Mouse (Mus musculus) forebrain, embryonic 11.5 days (tissue): Measurements from ENCODE around the gene Hecw1. TPM values are rescaled to one million over a fixed set of nuclear protein-coding genes. Genes with fewer than 3 reads are reported as not detected.
"Not testable (repeated sequence)": the region's sequence is repeated elsewhere in the genome, so short reads cannot be mapped to it uniquely, and the experiment has no call there.

Experiments
- ATAC-seq: fragments of 200-750 bp; cut with Nextera tagmentation; replicated peaks from 2 replicates; pipeline ENCODE4 v1.8.0; 2017; ENCODE audit warnings: moderate TSS enrichment; ENCODE audit not compliant: low FRiP score
- DNase-seq: peaks from one replicate; pipeline ENCODE4 v3.0.0-alpha.2; 2017; ENCODE audit warnings: low spot score
- H3K27ac ChIP-seq: fragments of 300-500 bp; sonication (generic); 2 replicates; pipeline ENCODE4 v1.5.1; 2014; ENCODE audit warnings: low read depth, low read length
- H3K27me3 ChIP-seq: fragments of 300-500 bp; sonication (generic); 2 replicates; pipeline ENCODE4 v1.6.1; 2014; ENCODE audit warnings: mild to moderate bottlenecking, low read length, mixed read lengths; ENCODE audit not compliant: control insufficient read depth, insufficient read depth
- H3K36me3 ChIP-seq: fragments of 300-500 bp; sonication (generic); 2 replicates; pipeline ENCODE4 v1.6.1; 2014; ENCODE audit warnings: mild to moderate bottlenecking, low read length, moderate library complexity, mixed read lengths; ENCODE audit not compliant: control insufficient read depth, insufficient read depth
- H3K4me1 ChIP-seq: fragments of 300-500 bp; sonication (generic); replicated peaks from 2 replicates; pipeline ENCODE4 v1.6.1; 2014; ENCODE audit warnings: low read length, mixed read lengths; ENCODE audit not compliant: control insufficient read depth, insufficient read depth
- H3K4me2 ChIP-seq: fragments of 300-500 bp; sonication (generic); 2 replicates; pipeline ENCODE4 v1.6.1; 2014; ENCODE audit warnings: low read depth, mild to moderate bottlenecking, low read length, moderate library complexity, mixed read lengths; ENCODE audit not compliant: severe bottlenecking
- H3K4me3 ChIP-seq: fragments of 300-500 bp; sonication (generic); 2 replicates; pipeline ENCODE4 v1.5.1; 2014; ENCODE audit warnings: low read depth, low read length
- H3K9ac ChIP-seq: fragments of 300-500 bp; sonication (generic); 2 replicates; pipeline ENCODE4 v1.6.1; 2014; ENCODE audit warnings: low read length
- H3K9me3 ChIP-seq: fragments of 300-500 bp; sonication (generic); 2 replicates; pipeline ENCODE4 v1.6.1; 2016; ENCODE audit warnings: low read length, mixed read lengths; ENCODE audit not compliant: control insufficient read depth
- WGBS: fragments of 180-500 bp; shearing (Covaris S2); extraction: QIAGEN DNeasy Blood & Tissue Kit; methylation state at CpG from one replicate; pipeline ENCODE4 v1.1.7; 2014; 5-methylcytosine and 5-hydroxymethylcytosine counted together
- polyA plus RNA-seq: library from polyadenylated mRNA; unstranded; fragments of >200 nt; fragmentation: Nextera tagmentation; extraction: Ambion mirVana; gene quantifications from 2 replicates; pipeline ENCODE4 v1.2.1, GENCODE M21; 2014

The Hecw1 gene
- polyA plus RNA-seq, 1 experiment from 2014 or later: 5.5 TPM

GRCm38 (mm10) chr13:14304103-14304502 lies 218.9 kb downstream of the Hecw1 start:
- Histone ChIP-seq H3K36me3 (no peaks in the 10 kb centered on the region), H3K9me3 (no peaks in the 10 kb centered on the region), H3K4me2 (no peak overlapping the region), H3K9ac (no peak overlapping the region), H3K27me3 (no peaks in the 10 kb centered on the region), H3K4me1 (no peaks in the 10 kb centered on the region), H3K27ac (no peak overlapping the region), H3K4me3 (no peak overlapping the region)
- ATAC-seq (no peak), DNase-seq (no peak)
- WGBS: 89% methylated on average over 1 of the region's 1 CpGs

DNA sequence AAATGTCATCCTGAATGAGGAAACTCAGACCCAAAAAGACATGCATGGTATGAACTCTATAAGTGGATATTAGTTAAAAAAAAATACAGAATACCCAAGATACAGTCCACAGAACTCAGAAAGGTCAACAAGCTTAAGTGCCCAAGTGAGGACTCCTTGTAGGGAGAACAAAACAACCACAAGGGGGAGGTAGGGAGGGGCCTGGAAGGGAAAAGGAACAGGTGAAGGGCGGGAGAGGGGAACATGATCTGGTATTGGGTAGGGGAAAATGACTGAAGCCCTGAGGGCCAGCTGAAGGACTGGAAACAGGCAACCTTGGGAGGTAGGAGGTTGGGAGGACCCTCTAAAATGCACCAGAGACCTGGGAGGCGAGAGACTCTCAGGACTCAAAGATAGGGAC lies 220.1 kb downstream of the Hecw1 start:
- no peak overlapping the region for H3K4me2 ChIP-seq
- H3K9me3 ChIP-seq: no peaks in the 10 kb centered on the region
- no peak overlapping the region for H3K9ac ChIP-seq
- H3K4me3 ChIP-seq: no peak overlapping the region
- H3K27me3 ChIP-seq: no peaks in the 10 kb centered on the region
- WGBS: 71% methylated on average over 2 of the region's 2 CpGs
- no peaks in the 10 kb centered on the region for H3K36me3 ChIP-seq
- no peak for ATAC-seq
- DNase-seq: no peak
- H3K27ac ChIP-seq: no peak overlapping the region
- no peaks in the 10 kb centered on the region for H3K4me1 ChIP-seq

GRCm38 (mm10) chr13:14290016-14290415 lies 233.0 kb downstream of the Hecw1 start:
- DNase-seq: no peak
- no peak overlapping the region for H3K9ac ChIP-seq
- H3K4me2 ChIP-seq: no peak overlapping the region
- no peak overlapping the region for H3K27ac ChIP-seq
- no peaks in the 10 kb centered on the region for H3K36me3 ChIP-seq
- H3K4me1 ChIP-seq: no peaks in the 10 kb centered on the region
- H3K27me3 ChIP-seq: no peaks in the 10 kb centered on the region
- no peak for ATAC-seq
- no peaks in the 10 kb centered on the region for H3K9me3 ChIP-seq
- no peak overlapping the region for H3K4me3 ChIP-seq
- 29% methylated on average over 1 of the region's 1 CpGs for WGBS

DNA sequence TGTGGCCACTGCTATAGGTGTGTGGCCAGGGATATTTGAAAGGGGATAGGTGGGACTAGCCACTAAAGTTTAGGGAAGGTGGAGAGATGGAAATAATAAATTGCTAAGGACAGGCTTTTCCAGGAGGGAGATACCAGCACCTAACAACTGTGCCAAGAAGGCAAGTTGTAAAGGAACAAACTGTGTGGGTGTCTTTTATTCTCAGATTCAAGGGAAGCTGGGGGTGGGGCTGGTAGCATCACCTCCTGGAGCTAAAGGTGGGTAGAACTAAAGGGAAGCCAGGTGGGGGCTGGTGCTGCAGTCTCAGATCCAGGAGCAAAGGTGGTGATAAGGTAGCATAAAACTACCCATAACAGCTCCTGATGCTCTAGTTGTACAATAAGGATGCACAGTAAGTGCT lies 251.6 kb downstream of the Hecw1 start:
- Histone ChIP-seq H3K27me3 (no peaks in the 10 kb centered on the region), H3K27ac (no peak overlapping the region), H3K4me1 (no peaks in the 10 kb centered on the region), H3K36me3 (no peaks in the 10 kb centered on the region), H3K9me3 (no peaks in the 10 kb centered on the region), H3K4me3 (no peak overlapping the region), H3K9ac (no peak overlapping the region), H3K4me2 (no peak overlapping the region)
- DNase-seq (no peak), ATAC-seq (no peak)

- H3K36me3 ChIP-seq, DNase-seq, H3K27me3 ChIP-seq, H3K9me3 ChIP-seq, ATAC-seq, H3K27ac ChIP-seq, H3K4me2 ChIP-seq, H3K4me1 ChIP-seq, H3K4me3 ChIP-seq, H3K9ac ChIP-seq: not testable (repeated sequence)
- WGBS: 22% methylated on average over 8 of the region's 9 CpGs
Observed at GRCm38 (mm10) chr13:14260939-14261338, 262.1 kb downstream of the Hecw1 start.

DNA sequence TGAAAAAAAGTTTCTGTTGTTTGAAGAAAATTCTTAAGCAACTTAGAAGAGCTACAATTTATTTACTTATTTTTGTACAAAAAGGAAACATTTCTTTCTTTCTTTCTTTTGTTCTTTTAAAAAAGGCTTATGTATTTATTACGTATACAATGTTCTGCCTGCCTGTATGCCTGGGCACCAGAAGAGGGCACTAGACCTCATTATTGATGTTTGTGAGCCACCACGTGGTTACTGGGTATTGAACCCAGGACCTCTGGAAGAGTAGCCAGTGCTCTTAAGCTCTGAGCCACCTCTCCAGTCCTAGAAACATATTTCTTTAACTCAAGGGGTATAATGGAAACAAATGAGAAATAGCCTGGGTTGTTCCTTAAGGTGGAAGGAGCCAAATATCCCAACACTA lies 277.1 kb downstream of the Hecw1 start:
- no peak for DNase-seq
- H3K27ac ChIP-seq: no peak overlapping the region
- no peaks in the 10 kb centered on the region for H3K9me3 ChIP-seq
- H3K9ac ChIP-seq: no peak overlapping the region
- H3K4me2 ChIP-seq: no peak overlapping the region
- H3K4me3 ChIP-seq: no peak overlapping the region
- no peaks in the 10 kb centered on the region for H3K36me3 ChIP-seq
- ATAC-seq: no peak
- H3K27me3 ChIP-seq: no peaks in the 10 kb centered on the region
- no peaks in the 10 kb centered on the region for H3K4me1 ChIP-seq
- 51% methylated on average over 2 of the region's 2 CpGs for WGBS

- no peaks in the 10 kb centered on the region for H3K27me3 ChIP-seq
- no peak overlapping the region for H3K4me2 ChIP-seq
- 85% methylated on average over 3 of the region's 3 CpGs for WGBS
- no peak overlapping the region for H3K4me3 ChIP-seq
- ATAC-seq (no peak), DNase-seq (no peak)
- no peaks in the 10 kb centered on the region for H3K9me3 ChIP-seq
- H3K36me3 ChIP-seq: no peaks in the 10 kb centered on the region; the same call in 1 of the 2 replicates
- H3K9ac ChIP-seq: no peak overlapping the region
- no peak overlapping the region for H3K27ac ChIP-seq
- H3K4me1 ChIP-seq: no peaks in the 10 kb centered on the region
Observed at GRCm38 (mm10) chr13:14179669-14180068, 343.4 kb downstream of the Hecw1 start.

DNA sequence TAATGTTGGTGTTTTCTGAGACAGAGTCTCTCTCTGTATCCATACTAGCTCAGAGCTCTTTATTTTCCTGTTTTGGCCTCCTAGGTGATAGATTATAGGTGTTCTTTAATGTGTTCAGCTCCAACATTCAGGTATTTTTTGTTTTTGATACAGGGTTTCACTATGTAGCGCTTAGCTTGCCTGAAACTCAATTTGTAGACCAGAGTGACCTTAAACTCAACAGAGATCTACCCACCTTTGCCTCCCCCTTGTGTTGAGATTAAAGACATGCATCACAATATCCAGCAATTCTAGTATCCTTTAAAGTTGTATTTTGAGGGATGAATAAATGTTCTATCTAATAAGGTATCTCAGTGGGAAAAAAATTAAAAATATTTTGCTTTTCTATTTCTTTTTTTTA lies 345.0 kb downstream of the Hecw1 start:
- no peak for DNase-seq
- 97% methylated on average over 1 of the region's 1 CpGs for WGBS
- no peak; the same call in 1 of the 2 replicates for ATAC-seq

More for the DNA sequence above, 345.0 kb downstream of the Hecw1 start:
- Histone ChIP-seq H3K27me3 (no peaks in the 10 kb centered on the region), H3K9me3 (no peaks in the 10 kb centered on the region), H3K4me3 (no peak overlapping the region), H3K4me1 (no peaks in the 10 kb centered on the region), H3K36me3 (no peaks in the 10 kb centered on the region), H3K4me2 (no peak overlapping the region), H3K27ac (no peak overlapping the region), H3K9ac (no peak overlapping the region)
